Mouse (Mus musculus): Measurements from ENCODE around the gene Parvg. TPM values are rescaled to one million over a fixed set of nuclear protein-coding genes. Genes with fewer than 3 reads are reported as not detected.

Gene Parvg
- total and polyA plus RNA-seq, 3 experiments = 58.8 to 142 TPM; not detected in 1

DNA sequence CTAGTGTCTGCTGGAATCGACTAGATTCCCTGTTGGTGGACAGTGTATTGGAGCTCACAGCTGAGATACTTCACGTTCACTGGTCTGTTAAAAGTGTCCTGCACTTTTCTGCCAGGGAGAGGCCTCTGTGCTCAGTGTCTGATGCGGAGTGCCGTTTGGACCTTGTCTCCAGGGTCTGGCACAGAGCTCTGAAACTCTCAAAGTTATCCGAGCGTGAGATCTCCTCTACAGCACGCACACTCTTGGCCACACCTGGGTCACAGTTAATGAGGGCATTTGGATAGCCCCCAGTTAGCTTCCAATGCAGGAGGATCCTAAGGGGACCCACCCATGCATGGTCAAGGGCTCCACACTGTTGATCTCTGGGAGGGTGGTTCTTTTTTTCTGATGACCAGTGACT is 45.7 kb upstream of the Parvg start:
- Histone ChIP-seq H3K27me3 (ENCODE audit: control insufficient read depth in 1 of 2, insufficient read depth in 2 of 2, low read length in 2 of 2) (no peaks in the 10 kb centered on the region), H3K27ac (ENCODE audit: control insufficient read depth, low read depth, low read length) (no peak overlapping the region), H3K9ac (ENCODE audit: control insufficient read depth, low read depth, low read length, poor library complexity, severe bottlenecking) (no peak overlapping the region), H3K36me3 (ENCODE audit: control insufficient read depth in 1 of 2, insufficient read depth in 2 of 2, low read length in 2 of 2) (no peaks in the 10 kb centered on the region), H3K9me3 (replicated peaks; ENCODE audit: insufficient read depth, low read length) (no peaks in the 10 kb centered on the region), H3K4me3 (ENCODE audit: control insufficient read depth in 1 of 2, insufficient read depth in 1 of 2, low read depth in 2 of 2, low read length in 2 of 2) (no peak overlapping the region), H3K79me2 (ENCODE audit: control insufficient read depth, insufficient read depth, low read length, poor library complexity) (no peaks in the 10 kb centered on the region), H3K4me1 (ENCODE audit: control insufficient read depth in 1 of 2, insufficient read depth in 2 of 2, low read length in 2 of 2) (no peaks in the 10 kb centered on the region)
- no peak for TF ChIP-seq UBTF (IDR thresholded peaks at IDR 0.05; ENCODE audit: borderline replicate concordance, insufficient read depth, low read depth, low read length)
- no peak for TF ChIP-seq ZNF384 (IDR thresholded peaks at IDR 0.05; ENCODE audit: low read depth, low read length)
- TF ChIP-seq USF2 (IDR thresholded peaks at IDR 0.05; ENCODE audit: borderline replicate concordance in 1 of 2, insufficient read depth in 1 of 2, low read depth in 1 of 2, low read length in 2 of 2) = no peak
- no peak for TF ChIP-seq SMC3 (IDR thresholded peaks at IDR 0.05; ENCODE audit: low read depth, low read length)
- no peak for TF ChIP-seq POLR2AphosphoS5 (IDR thresholded peaks at IDR 0.05; ENCODE audit: borderline replicate concordance, low read depth, low read length)
- no peak for TF ChIP-seq KAT2A (conservative IDR thresholded peaks at IDR 0.05; ENCODE audit: low read depth, low read length)
- TF ChIP-seq EP300 (IDR thresholded peaks at IDR 0.05; ENCODE audit: low read depth in 1 of 2, low read length in 2 of 2) = no peak
- TF ChIP-seq MXI1 (IDR thresholded peaks at IDR 0.05; ENCODE audit: low read depth, low read length) = no peak
- TF ChIP-seq TBP (IDR thresholded peaks at IDR 0.05; ENCODE audit: low read depth, low read length) = no peak
- no peak for TF ChIP-seq GATA1 (IDR thresholded peaks at IDR 0.05; ENCODE audit: low read depth, low read length)
- TF ChIP-seq MAFK (IDR thresholded peaks at IDR 0.05; ENCODE audit: borderline replicate concordance, low read depth, low read length) = no peak
- no peak for TF ChIP-seq GABPA (IDR thresholded peaks at IDR 0.05; ENCODE audit: low read depth, low read length)
- no peak for TF ChIP-seq TAL1 (IDR thresholded peaks at IDR 0.05; ENCODE audit: low read length)
- no peak for TF ChIP-seq HCFC1 (IDR thresholded peaks at IDR 0.05; ENCODE audit: low read depth, low read length)
- no peak for TF ChIP-seq BHLHE40 (IDR thresholded peaks at IDR 0.05; ENCODE audit: borderline replicate concordance, low read depth, low read length)
- no peak for TF ChIP-seq USF1 (IDR thresholded peaks at IDR 0.05; ENCODE audit: low read depth, low read length)
- no peak for TF ChIP-seq POLR2A (IDR thresholded peaks at IDR 0.05; ENCODE audit: control insufficient read depth in 1 of 2, insufficient read depth in 1 of 2, low read depth in 1 of 2, low read length in 2 of 2, poor library complexity in 1 of 2)
- TF ChIP-seq RCOR1 (IDR thresholded peaks at IDR 0.05; ENCODE audit: low read depth, low read length) = no peak
- no peak for TF ChIP-seq MAX (IDR thresholded peaks at IDR 0.05; ENCODE audit: low read length)
- no peak for DNase-seq (ENCODE audit: low read depth, low spot score)

GRCm38 (mm10) chr15:84278656-84279055 is 45.2 kb upstream of the Parvg start:
- H3K79me2 ChIP-seq (ENCODE audit: control insufficient read depth, insufficient read depth, low read length, poor library complexity) = no peaks in the 10 kb centered on the region
- no peaks in the 10 kb centered on the region for H3K36me3 ChIP-seq (ENCODE audit: control insufficient read depth in 1 of 2, insufficient read depth in 2 of 2, low read length in 2 of 2)
- H3K9me3 ChIP-seq (replicated peaks; ENCODE audit: insufficient read depth, low read length) = no peaks in the 10 kb centered on the region
- no peak overlapping the region for H3K27ac ChIP-seq (ENCODE audit: control insufficient read depth, low read depth, low read length)
- no peak for TF ChIP-seq POLR2A (IDR thresholded peaks at IDR 0.05; ENCODE audit: control insufficient read depth in 1 of 2, insufficient read depth in 1 of 2, low read depth in 1 of 2, low read length in 2 of 2, poor library complexity in 1 of 2)
- TF ChIP-seq TBP (IDR thresholded peaks at IDR 0.05; ENCODE audit: low read depth, low read length) = no peak
- TF ChIP-seq MAX (IDR thresholded peaks at IDR 0.05; ENCODE audit: low read length) = no peak
- no peak for TF ChIP-seq ZC3H11A (IDR thresholded peaks at IDR 0.05; ENCODE audit: low read depth, low read length)
- TF ChIP-seq MYB (IDR thresholded peaks at IDR 0.05; ENCODE audit: low read depth, low read length) = no peak
- no peak for TF ChIP-seq HCFC1 (IDR thresholded peaks at IDR 0.05; ENCODE audit: low read depth, low read length)
- TF ChIP-seq ETS1 (IDR thresholded peaks at IDR 0.05; ENCODE audit: low read depth, low read length) = no peak
- no peak for TF ChIP-seq NRF1 (IDR thresholded peaks at IDR 0.05; ENCODE audit: insufficient read depth, low read depth, low read length, poor library complexity, severe bottlenecking)
- no peak for TF ChIP-seq ZMIZ1 (IDR thresholded peaks at IDR 0.05; ENCODE audit: low read depth, low read length)
- no peak for TF ChIP-seq ZNF384 (IDR thresholded peaks at IDR 0.05; ENCODE audit: low read depth, low read length)
- no peak for TF ChIP-seq BHLHE40 (IDR thresholded peaks at IDR 0.05; ENCODE audit: borderline replicate concordance, low read depth, low read length)
- no peak for TF ChIP-seq MEF2A (IDR thresholded peaks at IDR 0.05; ENCODE audit: extremely low read depth, insufficient replicate concordance, low read depth, low read length, poor library complexity, severe bottlenecking)
- TF ChIP-seq POLR2AphosphoS5 (IDR thresholded peaks at IDR 0.05; ENCODE audit: borderline replicate concordance, low read depth, low read length) = no peak
- no peak for TF ChIP-seq EP300 (IDR thresholded peaks at IDR 0.05; ENCODE audit: low read depth in 1 of 2, low read length in 2 of 2)
- DNase-seq (ENCODE audit: low read depth, low spot score) = no peak
- no peak overlapping the region for H3K4me3 ChIP-seq (ENCODE audit: control insufficient read depth in 1 of 2, insufficient read depth in 1 of 2, low read depth in 2 of 2, low read length in 2 of 2)
- no peaks in the 10 kb centered on the region for H3K27me3 ChIP-seq (ENCODE audit: control insufficient read depth in 1 of 2, insufficient read depth in 2 of 2, low read length in 2 of 2)
- no peaks in the 10 kb centered on the region for H3K4me1 ChIP-seq (ENCODE audit: control insufficient read depth in 1 of 2, insufficient read depth in 2 of 2, low read length in 2 of 2)
- H3K9ac ChIP-seq (ENCODE audit: control insufficient read depth, low read depth, low read length, poor library complexity, severe bottlenecking) = no peak overlapping the region

Data from MEL (cell line).